Mouse (Mus musculus) thymus, postnatal 4 days (tissue): ENCODE results near the gene R3hdm4.

ENCODE experiments used
- DNase-seq: peaks from one replicate; pipeline ENCODE4 v3.0.0; 2021

Gene R3hdm4

GRCm38 (mm10) chr10:79940749-79941148 is 19.7 kb upstream of the R3hdm4 start:
- DNase-seq: no peak

GRCm38 (mm10) chr10:79937775-79938526 is 16.9 kb upstream of the R3hdm4 start:
- DNase-seq: no peak

- DNase-seq: peak; percentile 52
These were observed 16.0 kb upstream of the R3hdm4 start for GRCm38 (mm10) chr10:79936911-79937441.

- DNase-seq: no peak
These were observed 15.4 kb upstream of the R3hdm4 start for GRCm38 (mm10) chr10:79936284-79936910.

- DNase-seq: no peak
These were observed 14.0 kb upstream of the R3hdm4 start for GRCm38 (mm10) chr10:79934794-79935569.

- no peak for DNase-seq
These were observed 13.3 kb upstream of the R3hdm4 start for GRCm38 (mm10) chr10:79934272-79934721.

GRCm38 (mm10) chr10:79933861-79934260 is 12.9 kb upstream of the R3hdm4 start:
- DNase-seq: no peak

GRCm38 (mm10) chr10:79933145-79933679 is 12.2 kb upstream of the R3hdm4 start:
- DNase-seq: no peak

- DNase-seq: no peak
These were observed 11.7 kb upstream of the R3hdm4 start for GRCm38 (mm10) chr10:79932736-79933135.

GRCm38 (mm10) chr10:79931797-79932196 is 10.8 kb upstream of the R3hdm4 start:
- DNase-seq: no peak

GRCm38 (mm10) chr10:79930826-79931186 is 9.8 kb upstream of the R3hdm4 start:
- no peak for DNase-seq

- no peak for DNase-seq
These were observed 9.2 kb upstream of the R3hdm4 start for GRCm38 (mm10) chr10:79929967-79930825.

GRCm38 (mm10) chr10:79928907-79929701 is 8.1 kb upstream of the R3hdm4 start:
- DNase-seq: no peak

- DNase-seq: peak; percentile 56
These were observed 7.2 kb upstream of the R3hdm4 start for GRCm38 (mm10) chr10:79928030-79928694.

GRCm38 (mm10) chr10:79927324-79928029 is 6.5 kb upstream of the R3hdm4 start:
- DNase-seq: peak; percentile 86

GRCm38 (mm10) chr10:79926491-79927323 is 5.7 kb upstream of the R3hdm4 start, which contains the start of gene Arid3a:
Gene Arid3a, plus strand, starts transcription at chr10:79927043.
- DNase-seq: peak; percentile 91

GRCm38 (mm10) chr10:79925785-79926490 is 4.9 kb upstream of the R3hdm4 start:
- peak; percentile 63 for DNase-seq
